Mouse (Mus musculus) bone marrow macrophage, adult 2 months (primary cell): Measurements from ENCODE around the gene Tbc1d20.

Source experiments
- CTCF ChIP-seq: IDR thresholded peaks from 2 replicates; pipeline ENCODE4 v1.5.1; 2012; ENCODE audit warnings: low read depth, mild to moderate bottlenecking, low read length, moderate library complexity
- POLR2A ChIP-seq: IDR thresholded peaks from 2 replicates; pipeline ENCODE4 v1.6.1; 2012; ENCODE audit warnings: mild to moderate bottlenecking, low read depth, low read length, borderline replicate concordance

DNA sequence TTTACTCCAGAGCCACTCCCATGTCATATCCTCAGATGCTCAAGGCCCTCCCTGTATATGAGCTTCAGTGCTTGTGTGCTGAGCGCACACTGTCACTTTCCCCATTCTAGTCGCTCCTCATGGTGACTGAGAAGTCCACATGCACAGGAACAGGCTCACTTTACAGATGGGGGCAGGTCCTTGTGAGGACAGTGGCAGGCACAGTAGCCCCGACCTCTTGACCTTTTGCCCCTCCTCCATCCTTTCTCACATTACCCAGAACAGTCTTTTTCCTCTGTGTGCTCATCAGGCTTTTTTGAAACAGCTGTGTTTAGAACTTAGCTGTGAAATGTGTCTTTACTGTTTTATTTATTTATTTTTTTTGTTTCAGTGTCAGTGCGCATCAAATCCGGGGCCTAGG is 10.2 kb downstream of the Tbc1d20 start:
- no peak for TF ChIP-seq POLR2A
- TF ChIP-seq CTCF = no peak
